Mouse (Mus musculus) MEL-GATA-1-ER (cell line): ENCODE data around the gene Sorcs2.

Experiments used
- DNase-seq: peaks from one replicate; pipeline ENCODE4 v3.0.0-alpha.2; 2012; ENCODE audit warnings: low read depth; ENCODE audit errors: extremely low read depth

The Sorcs2 gene

DNA sequence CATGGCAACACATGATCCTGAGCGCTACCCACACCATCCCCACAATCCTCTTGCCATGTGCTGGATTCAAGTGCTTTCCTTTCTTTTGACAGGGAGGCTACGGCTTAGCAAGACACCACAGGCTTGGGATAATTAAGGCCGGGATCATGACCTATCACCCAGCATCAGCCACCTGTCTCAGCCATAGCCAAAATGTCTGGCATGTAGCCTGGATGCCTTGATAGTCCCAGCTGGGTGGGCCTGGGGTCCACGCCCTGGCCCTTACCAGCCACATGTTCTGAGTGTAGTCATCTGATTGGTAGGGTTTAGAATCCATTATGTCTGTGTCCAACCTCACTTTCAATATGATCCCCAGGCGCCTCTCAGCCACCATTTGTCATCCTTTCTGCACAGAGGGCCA, 218.2 kb downstream of the Sorcs2 start:
- no peak for DNase-seq

DNA sequence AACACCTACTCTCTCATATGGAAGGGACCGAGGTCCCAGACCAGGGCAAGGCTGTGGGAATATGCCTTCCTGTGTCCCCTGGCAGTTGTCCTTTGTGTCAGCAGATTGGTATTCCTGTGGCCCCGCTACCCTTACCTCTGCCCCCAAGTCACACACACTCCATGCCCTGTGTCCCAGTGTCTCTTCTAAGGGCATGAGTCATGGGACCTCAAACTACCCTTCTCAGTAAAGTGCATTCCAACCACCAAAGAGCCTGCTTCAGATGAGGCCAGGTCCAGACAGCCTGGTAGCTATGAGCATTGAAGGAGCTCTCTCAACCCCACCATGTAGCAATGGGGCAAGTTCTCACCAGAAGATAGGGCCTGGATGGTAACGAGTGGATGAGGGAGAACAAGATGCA, 219.2 kb downstream of the Sorcs2 start:
- DNase-seq: no peak

DNA sequence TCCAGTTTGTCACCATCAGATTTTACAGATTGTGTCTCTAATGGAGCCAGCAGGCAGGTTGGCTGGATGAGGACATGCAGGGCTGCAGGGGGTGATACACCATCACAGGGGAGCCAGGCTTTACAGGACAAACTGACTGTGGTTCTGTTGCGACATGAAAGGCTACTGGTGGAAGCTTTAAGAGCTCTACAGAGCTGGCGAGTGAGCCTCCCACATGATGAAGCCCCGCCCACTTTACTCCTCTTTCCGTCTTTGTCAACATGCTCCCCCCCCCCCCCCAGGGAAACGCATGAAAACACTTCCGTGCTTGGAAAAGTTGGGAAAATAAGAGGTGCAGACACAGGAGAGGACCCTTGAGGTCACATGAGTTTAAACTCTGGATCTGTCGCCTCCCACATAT, 219.7 kb downstream of the Sorcs2 start:
- DNase-seq: no peak

DNA sequence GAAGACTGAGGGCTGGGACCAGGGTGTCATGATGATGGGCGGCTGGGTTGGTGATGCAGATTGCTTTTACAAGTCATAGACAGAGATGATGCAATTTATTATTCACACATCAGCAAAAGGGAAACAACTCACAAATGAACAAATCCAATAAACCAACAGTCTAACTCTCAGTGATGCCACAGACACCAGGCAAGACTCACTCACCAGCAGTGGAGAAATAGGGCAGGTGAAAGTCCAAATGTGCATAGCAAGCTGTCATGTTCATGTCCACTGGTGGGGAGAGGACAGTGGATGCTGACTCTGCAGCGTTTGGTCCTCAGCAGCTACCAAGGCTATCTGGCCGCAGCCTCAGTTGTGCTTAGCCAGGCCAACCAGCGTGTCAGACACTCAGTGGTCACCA, 221.1 kb downstream of the Sorcs2 start:
- no peak for DNase-seq

DNA sequence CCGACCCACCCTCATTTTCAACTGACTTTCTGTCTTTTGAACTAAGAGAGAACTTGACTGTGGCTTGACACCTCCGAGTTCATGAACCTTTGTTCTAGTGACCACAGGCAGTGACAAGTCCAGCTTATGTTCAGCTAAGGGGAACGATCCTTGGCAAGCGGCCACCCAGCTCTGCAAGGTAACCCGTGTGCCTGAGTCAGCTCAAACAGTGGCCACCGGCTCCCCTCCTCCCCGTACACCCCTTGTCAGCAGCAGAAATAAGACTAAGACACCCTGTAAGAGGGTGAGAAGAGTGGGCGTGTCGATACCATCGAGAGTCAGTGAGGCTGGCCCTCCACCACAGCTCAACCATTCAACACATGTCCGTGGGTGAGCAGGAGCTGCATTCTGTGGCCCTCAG, 221.5 kb downstream of the Sorcs2 start:
- DNase-seq: no peak

DNA sequence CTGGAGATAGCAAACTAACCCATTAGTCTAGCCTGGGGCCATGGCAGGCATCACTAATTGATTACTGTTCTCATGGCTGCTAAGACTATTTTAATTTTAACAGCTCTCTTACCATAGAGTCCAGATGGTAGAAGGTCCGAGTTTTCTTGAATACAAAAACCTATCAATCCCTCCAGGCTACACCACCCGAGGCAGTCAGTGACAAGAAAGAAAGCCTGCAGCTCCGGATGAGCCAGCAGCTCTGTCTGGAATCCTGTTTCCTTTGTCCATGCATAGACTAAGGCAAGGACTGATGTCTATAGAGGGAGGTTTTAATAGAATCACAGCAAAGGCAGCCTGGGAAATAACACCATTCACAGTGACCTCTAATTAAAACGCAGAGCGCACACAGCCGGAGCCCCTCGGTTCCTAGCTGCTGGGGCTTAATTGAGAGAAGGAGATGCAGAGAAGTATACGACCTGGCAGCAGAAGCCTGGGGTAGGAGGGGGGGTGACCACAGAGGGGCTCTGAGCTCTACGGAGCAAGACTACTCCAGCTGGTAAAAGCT, 223.3 kb downstream of the Sorcs2 start:
- no peak for DNase-seq

DNA sequence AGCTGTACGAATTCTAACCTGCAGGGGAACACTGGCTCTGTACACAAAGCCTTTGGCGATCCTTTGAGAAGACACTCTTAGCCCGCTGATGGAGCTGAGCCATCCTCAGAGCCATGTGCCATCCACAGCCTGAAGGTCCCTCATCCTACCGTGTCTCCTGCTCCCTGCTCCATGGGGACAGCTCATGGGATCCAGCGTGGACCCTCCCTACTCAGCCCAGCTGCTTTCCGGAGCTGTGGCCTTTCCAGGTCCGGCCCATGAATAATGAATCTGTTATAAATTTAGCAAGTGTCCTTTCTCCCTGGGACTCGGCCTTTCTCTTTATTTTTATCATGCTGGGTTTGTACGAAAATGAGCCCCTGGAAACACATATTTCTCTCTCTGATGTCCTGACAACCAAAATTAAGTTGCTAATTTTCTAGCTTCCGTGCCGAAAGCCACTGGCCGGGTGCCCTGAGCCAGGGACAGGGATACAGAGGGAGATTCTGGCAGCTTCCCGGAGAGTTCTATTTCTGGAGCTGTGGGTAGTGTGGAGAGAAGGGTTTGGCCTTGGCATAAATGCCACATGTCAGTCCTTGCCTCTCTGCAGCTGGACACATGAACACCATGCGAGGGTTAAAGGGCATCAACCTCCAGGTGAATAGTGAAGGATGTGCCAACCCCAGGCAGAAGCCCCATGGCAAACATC, 228.8 kb downstream of the Sorcs2 start:
- DNase-seq: no peak

DNA sequence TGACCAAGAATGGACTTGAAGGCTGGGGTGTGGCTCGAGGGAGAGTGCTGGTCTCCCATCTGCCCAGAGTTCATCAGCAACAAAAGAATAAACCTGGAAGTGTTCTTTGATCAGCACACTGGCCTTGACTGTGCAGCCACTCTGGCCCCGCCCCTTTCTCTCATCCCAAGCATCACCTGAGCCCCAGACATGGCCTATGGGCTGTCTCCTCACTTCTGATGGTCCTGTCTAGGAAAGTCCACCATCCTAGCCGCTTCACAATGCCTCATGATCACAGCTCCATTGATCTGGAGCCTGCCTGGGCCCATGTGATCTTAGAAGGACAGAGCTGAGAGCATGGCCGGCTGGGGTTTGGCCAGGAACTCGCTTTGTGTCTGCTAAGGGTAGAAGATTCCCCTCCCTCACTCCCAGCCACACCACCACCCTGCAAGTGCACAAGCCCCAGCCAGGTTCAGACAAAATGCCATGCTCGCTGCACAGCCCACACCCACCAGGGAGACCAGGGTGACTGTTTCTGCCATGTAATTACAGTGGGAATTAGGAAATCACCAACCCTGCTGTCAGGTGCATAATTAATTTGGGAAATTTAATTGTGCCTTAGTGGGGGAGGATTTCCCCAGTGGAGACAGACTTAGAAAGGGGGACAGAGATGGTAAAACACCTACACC, 231.5 kb downstream of the Sorcs2 start:
- no peak for DNase-seq

DNA sequence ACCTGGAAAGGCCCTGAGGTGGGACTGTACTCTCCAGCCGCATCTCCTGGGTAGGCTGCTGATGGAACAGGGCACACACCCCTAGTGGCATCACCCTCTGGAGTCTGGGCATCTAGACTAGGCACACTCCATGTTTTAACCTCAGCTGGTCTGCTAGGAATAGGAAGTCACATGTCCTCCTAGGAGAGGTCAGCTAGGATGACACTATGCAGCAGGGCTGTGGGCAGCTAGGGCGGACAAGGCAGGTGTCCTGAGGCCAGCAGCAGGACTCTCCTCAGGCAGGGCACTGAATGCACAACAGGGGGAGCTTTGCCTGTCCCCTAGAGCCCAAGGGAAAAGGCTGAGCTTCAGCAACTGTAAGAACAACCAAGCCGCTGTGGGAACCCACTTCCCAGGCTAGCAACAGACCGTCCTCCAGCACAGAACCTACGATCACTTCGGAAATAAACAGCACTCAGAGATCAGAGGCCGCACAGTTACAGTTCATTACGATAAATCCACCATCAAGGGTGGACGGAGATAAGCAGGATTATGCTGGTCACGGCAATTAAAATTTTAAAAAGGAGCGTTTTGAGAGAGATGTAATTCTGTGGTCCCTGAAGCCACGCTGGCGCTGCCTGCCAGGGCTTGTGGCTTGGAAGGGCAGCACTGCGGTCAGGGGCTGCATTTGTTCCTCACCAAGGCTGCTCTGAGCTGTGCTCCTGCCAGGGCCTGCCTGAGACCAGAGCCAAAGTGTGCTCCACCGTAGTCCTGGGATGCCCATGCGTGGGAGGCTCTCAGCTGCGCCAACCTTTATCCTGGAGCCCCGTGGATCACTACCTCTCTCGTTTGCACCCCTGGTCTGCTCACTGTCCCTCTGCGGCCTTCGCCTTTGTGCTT, 232.3 kb downstream of the Sorcs2 start:
- DNase-seq: no peak

DNA sequence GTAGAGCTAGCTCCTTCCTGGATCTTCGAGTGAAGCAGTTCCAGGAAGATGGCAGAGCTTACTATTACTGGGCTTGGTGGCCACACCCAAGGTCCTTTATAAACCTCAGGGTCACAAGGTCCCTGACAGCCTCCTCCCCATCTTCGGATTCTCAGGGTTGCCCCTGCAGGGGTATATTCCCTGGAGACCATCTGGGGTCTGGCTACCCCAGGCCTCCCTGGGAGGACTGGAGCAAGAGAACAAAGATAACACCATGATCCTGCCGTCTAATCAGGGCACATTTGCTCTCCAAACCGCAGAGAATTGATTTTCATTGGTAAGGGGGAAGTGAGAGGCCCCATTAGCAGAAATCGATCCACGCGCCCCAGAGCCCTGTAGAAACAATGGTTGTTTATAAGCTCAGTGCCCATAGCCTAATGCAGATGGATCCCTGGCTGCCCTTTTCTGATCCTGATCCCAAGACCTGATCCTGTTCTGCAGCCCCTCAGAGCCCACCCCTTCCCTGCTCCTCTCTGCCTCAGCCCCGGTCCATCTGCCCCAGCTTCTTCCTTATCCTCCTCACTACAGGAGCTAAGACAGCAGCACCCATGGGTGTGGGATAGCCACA, 243.0 kb downstream of the Sorcs2 start:
- DNase-seq: no peak

DNA sequence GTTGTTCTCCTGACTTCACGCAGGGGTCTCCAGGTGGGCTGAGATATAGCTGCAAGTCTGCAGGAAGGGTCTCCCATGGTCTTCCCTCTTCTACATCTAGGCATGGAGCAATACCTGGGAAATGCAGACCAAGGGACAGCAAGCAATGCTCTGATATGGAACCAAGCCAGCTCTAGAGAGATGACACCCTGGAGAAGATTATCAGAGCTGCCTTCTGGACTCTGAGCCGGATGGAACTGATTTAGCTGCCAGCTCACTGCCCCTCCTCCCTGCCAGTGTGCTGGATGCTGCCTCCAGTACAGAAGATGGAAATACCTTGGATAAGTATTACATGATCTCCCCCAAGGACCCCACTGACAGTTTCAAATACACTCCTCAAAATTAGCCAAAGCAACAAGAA, 244.7 kb downstream of the Sorcs2 start:
- DNase-seq: no peak

DNA sequence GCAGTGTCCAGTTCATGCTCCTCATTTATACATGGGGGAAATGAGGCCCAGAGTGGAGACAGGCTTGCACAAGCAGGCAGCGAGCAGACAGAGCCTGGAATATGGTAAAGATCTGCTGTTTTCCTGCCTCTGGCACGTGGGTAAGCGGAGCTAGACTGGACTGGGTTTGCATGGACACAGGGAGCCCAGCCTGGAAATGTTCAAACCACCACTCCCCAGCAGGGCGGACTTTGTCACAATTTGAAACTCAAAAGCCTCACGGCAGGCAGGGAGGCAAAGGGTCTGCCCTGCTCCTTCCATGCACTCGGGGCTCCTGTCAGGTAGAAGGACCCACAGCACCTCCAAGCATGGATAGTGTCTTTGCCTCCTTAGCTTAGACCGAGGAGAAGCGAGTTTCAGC, 246.9 kb downstream of the Sorcs2 start:
- DNase-seq: no peak

DNA sequence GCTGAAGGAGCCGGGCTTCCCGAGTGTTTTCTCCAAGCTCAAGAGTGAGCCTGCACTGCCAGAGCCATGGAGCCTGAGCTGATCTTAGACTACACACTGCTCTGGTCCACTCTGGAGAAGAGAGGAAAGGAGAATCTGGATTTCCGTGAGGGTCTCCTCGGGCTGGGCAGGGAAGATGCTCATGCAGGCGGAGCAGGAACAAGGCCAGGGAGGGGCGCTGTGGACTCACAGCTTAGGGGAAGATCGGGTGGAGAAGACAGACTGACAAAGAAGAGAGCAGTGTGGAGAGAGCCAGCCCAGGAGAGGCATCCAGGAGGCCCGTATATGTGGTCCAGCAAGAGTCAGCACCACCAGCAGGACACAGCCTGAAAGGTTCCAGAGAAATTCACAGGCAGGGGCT, 248.8 kb downstream of the Sorcs2 start:
- no peak for DNase-seq

DNA sequence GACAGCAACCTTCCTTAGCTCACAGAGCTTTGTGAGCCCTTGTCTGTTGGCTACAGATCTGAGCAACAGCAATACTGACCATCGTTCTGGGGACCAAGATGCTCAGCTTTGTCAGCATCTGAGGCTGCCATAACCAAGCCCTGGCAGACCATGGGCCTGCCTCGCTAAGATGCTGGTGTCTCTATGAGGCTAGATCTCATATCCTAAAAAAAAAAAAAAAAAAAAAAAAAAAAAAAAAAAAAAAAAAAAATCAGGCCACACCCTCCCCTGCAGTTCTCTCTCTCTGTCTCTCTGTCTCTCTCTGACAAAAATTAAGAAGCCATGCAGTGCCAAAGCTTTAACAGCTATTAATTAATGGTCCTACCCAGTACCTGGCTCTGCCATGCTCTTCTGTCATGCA, 251.3 kb downstream of the Sorcs2 start:
- DNase-seq: no peak

DNA sequence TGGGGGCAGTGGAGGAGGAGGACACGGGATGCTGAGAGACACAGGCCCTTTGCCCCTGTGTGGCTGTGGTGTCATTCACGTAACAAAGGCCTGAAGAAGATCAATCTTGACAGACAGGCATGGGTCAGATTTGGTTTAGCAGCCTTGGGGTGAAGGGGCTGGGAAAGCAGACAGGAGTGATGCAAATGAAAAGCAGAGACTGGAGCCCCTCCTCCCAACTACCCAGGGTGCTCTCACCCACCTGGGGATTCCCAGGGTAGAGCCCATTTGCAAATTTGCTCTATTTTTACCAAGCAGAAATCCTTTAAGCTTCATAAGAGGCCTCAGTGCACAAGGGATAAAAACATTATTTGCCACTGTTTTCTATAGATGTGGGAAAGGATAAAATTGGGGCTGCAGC, 253.4 kb downstream of the Sorcs2 start:
- DNase-seq: no peak

DNA sequence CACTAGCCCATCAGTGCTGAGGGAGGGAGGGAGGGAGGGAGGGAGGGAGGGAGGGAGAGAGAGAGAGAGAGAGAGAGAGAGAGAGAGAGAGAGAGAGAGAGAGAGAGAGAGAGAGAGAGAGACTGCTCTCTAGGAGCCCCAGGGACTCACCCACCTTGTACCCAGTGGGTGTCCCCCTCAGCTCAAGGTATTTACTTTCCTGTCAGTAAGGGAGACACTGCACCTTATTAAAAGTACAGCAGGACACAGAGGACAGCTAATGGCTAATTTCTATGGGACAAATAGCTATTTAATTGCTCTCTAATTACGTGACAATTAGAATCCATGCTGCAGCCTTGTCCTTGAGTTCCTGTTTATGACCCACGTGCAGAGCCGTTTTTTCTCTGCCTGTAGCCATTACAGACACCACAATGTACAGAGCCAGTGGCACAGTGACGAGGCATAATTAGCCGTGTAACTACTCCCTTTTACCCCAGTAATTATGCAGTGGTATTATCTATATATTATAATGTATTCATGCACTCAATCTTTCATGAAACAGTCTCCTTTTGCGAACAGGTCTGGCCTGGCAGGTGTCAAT, 256.2 kb downstream of the Sorcs2 start:
- no peak for DNase-seq

DNA sequence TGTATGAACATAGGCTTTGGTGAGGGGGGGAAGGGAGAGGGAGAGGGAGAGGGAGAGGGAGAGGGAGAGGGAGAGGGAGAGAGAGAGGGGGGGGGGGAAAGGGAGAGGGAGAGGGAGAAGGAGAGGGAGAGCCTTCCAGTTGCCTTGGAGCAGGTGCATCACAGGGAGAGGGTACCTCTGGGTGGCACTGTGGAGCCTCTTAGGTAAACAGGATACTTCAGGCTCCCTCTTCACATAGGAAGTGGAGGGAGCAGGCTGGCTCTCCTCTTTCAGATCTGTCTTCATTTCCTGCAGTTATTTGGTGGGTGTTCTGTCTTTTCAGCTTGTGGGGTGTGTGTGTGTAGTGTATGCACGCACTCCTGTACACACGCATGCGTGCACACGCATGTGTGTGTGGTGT, 256.8 kb downstream of the Sorcs2 start:
- no peak for DNase-seq

DNA sequence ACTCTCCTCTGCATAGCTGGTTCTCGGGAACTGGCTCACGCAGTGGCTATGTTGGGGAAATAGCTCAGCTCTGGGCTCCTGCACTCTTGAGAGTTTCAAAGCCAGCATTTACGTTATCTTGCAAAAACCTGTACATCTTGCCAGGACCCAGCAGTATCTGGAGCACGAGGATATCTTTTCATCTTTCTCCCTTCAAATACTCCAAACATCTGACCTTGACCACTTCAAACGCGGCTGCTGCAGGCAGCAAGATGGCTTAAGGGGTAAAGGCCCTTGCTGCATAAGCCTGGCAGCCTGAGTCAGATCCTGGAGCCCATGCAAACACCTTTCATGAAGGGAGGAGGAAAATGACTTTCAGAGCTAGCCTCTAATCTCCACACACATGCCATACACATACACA, 258.2 kb downstream of the Sorcs2 start:
- DNase-seq: no peak

DNA sequence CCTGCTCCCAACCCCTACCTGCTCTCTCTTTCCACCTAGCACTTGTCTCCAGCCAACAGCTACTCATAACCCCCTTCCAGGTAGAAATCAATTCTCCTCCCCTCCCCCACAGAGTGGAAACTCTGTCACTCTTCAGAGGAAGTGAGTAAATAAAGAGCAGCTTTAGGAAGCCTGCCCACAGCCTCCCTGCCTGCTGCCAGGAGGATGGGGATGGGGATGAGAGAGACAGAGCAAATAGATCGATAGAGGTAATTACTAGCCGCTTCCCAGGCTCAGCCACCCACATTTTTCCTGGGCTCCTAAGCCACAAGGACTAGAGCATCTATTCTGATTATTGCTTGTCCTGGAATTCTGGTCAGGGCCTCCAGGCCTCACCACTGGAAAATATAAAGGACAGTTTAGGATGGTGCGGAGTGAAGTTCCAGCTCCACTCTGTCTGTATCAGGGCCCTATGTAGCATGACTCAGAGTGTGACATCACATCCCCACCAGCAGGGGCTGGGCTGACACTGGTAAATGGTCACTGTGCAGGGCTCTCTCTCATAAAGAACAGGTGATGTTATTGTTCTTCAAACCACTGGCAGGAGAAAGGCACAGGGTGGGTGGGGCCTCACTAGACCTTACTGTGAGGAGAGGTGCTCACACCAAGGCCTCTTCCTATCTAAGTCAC, 261.9 kb downstream of the Sorcs2 start:
- no peak for DNase-seq

DNA sequence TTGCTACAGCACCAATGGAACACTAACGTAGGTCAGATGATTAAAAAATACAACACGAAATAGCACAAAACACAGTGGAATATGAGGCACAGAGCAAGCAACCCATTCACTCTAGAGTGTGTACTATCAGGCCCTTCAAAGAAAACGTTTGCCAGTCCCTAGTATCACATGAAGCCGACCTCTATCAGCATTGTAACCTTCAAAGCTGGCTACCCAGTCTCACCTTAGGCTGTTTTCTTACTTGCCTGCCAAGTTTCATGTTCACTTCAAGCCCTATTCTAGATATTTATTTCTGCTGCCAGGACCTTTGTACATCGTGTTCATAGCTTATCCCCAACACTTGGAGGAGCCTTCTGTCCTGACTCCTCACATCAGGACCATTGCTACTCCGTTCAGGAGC, 263.6 kb downstream of the Sorcs2 start:
- DNase-seq: no peak

DNA sequence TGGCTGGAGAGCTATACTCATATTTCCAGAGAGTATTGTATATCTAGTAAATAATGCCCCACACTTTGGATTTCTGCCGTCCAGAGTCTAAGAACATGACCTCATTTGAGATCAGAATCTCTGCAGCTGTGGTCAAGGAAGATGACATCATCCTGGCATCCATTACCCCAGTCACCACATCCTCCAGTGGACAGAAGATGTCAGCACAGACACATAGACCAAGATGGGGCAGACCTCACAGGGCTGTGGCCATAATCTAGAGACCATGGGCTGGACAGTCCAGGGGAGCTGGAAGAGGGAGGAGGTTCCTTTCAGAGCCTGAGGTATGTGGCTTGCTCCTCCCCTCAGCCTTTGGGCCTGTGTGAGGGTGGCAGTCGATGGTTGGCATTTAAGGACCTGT, 264.0 kb downstream of the Sorcs2 start:
- DNase-seq: no peak
